Mouse (Mus musculus) heart, postnatal 0 days (tissue): ENCODE measurements around the gene Itpr2.

ENCODE experiments used
- CTCF ChIP-seq: IDR thresholded peaks from 2 replicates; pipeline ENCODE4 v1.5.1; 2016; ENCODE audit warnings: antibody characterized with exemption, control low read depth, low read depth
- EP300 ChIP-seq: IDR thresholded peaks from 2 replicates; pipeline ENCODE4 v1.6.1; 2016; ENCODE audit warnings: antibody characterized with exemption, low read depth

DNA sequence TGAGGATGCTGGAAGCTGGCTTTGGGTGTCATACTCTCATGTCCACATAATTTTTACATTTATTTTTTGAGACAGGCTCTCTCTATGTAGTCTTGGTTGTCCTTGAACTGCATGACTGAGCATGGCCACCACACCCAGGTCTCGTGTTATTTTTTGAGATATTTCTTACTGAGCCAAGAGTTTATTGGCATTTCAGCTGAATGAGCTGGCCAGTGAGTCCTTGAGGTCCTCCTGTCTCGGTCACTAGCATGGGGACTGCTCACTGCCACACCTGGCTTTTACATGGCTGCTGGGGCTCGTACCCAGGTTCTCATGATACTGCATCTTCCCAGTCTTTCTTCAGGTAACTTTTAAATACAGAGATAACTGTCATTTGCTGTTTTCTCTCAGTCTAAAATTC, 38.4 kb upstream of the Itpr2 start:
- TF ChIP-seq CTCF (no peak), EP300 (no peak)
